Mouse (Mus musculus) kidney, postnatal 10 days (tissue): Measurements from ENCODE around the gene Efna2.

Experiments
- DNase-seq: peaks from one replicate; pipeline ENCODE4 v3.0.0; 2021; ENCODE audit warnings: mixed read lengths

The Efna2 gene

GRCm38 (mm10) chr10:80179068-80180051 is at the start of gene Efna2:
Gene Efna2, plus strand, starts transcription at chr10:80179482.
- peak; percentile 69 for DNase-seq

GRCm38 (mm10) chr10:80129846-80130245 is 49.4 kb upstream of the Efna2 start:
- no peak for DNase-seq

- DNase-seq: peak; percentile 72
Observed at GRCm38 (mm10) chr10:80130403-80131031, 48.8 kb upstream of the Efna2 start.

- peak; percentile 49 for DNase-seq
Observed at GRCm38 (mm10) chr10:80131316-80131951, 47.8 kb upstream of the Efna2 start.

- peak; percentile 38 for DNase-seq
Observed at GRCm38 (mm10) chr10:80131952-80132350, 47.3 kb upstream of the Efna2 start.

GRCm38 (mm10) chr10:80133226-80133849 is 45.9 kb upstream of the Efna2 start:
- DNase-seq: peak; percentile 58

- DNase-seq: peak; percentile 45
Observed at GRCm38 (mm10) chr10:80134421-80134820, 44.9 kb upstream of the Efna2 start.

- DNase-seq: no peak
Observed at GRCm38 (mm10) chr10:80135161-80135560, 44.1 kb upstream of the Efna2 start.

- DNase-seq: no peak
Observed at GRCm38 (mm10) chr10:80135641-80136040, 43.6 kb upstream of the Efna2 start.

GRCm38 (mm10) chr10:80136179-80136951 is 42.9 kb upstream of the Efna2 start:
- no peak for DNase-seq

GRCm38 (mm10) chr10:80136952-80137625 is 42.2 kb upstream of the Efna2 start:
- peak; percentile 56 for DNase-seq

- no peak for DNase-seq
Observed at GRCm38 (mm10) chr10:80137626-80138552, 41.4 kb upstream of the Efna2 start.

- peak; percentile 83 for DNase-seq
Observed at GRCm38 (mm10) chr10:80138553-80139438, 40.5 kb upstream of the Efna2 start, which contains the start of gene Atp5d. Gene Atp5d, plus strand, starts transcription at chr10:80138632.

- no peak for DNase-seq
Observed at GRCm38 (mm10) chr10:80139439-80139775, 39.9 kb upstream of the Efna2 start.

- no peak for DNase-seq
Observed at GRCm38 (mm10) chr10:80139975-80140665, 39.2 kb upstream of the Efna2 start.

- no peak for DNase-seq
Observed at GRCm38 (mm10) chr10:80140666-80141035, 38.6 kb upstream of the Efna2 start, which contains the start of gene Cbarp. Gene Cbarp, minus strand, starts transcription at chr10:80140835.

- peak; percentile 97 for DNase-seq
Observed at GRCm38 (mm10) chr10:80141243-80141642, 38.0 kb upstream of the Efna2 start.

GRCm38 (mm10) chr10:80141786-80142529 is 37.3 kb upstream of the Efna2 start:
- DNase-seq: peak; percentile 98
